Mouse (Mus musculus): ENCODE measurements around the gene Spen.
A peak's percentile ranks its signal among the peaks of the same experiment; 100 is the strongest.
"Not testable (repeated sequence)": the region's sequence is repeated elsewhere in the genome, so short reads cannot be mapped to it uniquely, and the experiment has no call there.

Gene Spen

DNA sequence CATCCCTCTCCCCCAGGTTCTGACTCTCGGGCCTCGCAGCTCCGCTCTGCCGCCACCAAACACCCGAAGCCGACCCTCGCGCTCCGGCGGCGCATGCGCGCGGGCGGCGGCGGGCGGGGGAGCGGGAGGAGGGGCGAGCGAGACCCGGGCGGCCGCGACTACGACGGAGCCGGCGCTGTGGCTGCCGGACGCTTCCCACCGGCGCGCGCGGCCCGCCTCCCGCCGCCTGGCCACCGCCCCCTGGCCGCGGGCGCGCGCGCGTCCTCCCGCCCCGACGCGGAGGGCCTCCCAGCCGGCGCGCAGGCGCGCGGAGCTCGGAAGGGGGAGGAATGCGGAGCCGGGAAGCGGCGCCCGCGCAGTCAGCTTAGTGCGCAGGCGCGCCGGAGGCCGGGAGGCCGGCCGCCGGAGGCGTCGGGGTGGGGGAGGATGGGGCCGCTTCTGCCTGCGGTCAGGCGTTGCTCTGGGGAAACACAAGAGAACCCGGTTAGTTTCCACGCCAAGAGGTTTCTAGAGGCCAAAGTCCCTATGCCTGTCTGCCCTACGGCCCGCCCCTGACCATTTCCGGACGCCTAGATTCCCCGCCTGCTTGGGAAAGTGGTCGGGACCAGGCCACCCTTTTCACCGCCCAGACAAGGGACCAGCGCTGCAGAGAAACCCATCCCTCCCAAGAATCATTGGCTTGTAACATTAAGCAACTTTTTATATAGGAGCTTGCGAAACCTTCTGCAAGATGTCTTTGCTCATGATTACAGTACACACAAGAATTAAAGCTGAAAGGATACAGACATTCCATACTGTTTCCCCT lies at the start of gene Spen:
Gene Spen, minus strand, starts transcription at position 190 of the 805 bp plus-strand sequence.
- peak; percentile 98 for DNase-seq

GRCm38 (mm10) chr4:141583919-141584318 lies 45.5 kb upstream of the Spen start:
- DNase-seq, result no peak

GRCm38 (mm10) chr4:141581051-141581450 lies 42.7 kb upstream of the Spen start:
- DNase-seq, result no peak

DNA sequence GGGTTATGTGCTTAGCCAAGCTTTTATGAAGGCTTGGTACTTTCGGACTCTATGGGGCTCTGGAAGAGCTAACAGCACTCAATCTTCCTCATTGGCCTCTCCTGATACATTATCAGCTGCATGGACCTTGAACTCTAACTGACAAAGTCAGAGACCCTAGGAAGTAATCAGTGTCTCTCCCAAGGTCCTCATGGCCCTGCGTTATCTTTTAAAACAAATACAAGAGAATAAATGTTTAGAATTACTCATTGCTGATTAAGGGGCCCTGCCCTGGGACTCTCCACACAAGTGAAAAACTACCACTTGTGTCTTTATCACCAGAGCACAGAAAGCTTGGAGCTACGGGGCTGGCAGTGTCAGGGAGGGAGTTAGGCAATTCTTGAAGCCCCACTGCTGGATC lies 40.4 kb upstream of the Spen start:
- DNase-seq, result no peak

DNA sequence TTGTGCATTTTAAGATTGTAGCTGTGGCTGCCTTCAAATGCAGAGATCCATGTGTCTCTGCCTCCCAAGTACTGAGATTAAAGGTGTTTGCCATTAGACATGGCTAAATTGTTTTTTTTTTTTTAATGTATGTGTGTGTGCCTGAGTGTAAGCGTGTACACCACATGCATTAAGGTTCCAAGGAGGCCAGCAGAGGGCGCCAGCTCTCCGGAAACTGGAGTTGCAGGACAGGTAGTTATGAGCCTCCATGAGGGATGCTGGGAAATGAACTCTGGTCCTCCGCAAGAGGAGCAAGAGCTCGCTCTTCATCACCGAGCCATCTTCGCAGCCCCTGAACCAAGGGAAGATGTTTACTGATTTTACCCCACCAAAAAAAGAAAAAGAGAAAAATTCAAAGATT lies 38.5 kb upstream of the Spen start:
- peak; percentile 27 for DNase-seq

GRCm38 (mm10) chr4:141576404-141576803 lies 38.0 kb upstream of the Spen start:
- DNase-seq, result no peak

- DNase-seq, result peak; percentile 86
Measured at GRCm38 (mm10) chr4:141574789-141575702, 36.6 kb upstream of the Spen start.

DNA sequence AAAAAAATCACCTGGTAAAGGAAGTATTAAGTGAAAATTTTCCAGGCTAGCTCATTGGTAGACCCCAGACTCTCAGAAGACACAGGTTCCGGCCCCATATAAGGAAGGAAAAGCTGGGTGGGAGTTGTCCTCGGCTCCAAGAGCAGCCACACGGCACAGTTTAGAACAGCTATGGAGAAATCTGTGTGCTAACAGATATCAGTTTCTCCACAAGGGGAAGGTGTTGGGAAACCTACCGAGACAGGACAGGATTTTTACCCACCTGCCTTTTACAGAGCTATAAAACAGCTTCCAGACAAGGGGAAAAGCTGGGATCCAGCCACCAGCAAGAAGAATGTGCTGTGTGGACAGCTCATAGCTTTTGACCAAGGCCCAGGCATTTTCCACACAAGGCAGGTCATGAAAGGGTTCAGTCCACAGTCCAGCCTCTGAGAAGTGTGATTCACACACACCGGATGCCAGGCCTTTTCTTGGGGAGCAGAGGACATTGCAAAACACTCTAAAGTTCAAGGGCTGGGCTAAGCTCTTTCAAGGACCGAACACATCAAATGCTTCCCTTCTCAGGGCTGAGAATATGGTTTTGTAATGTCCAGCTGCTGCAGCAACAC lies 35.1 kb upstream of the Spen start:
- no peak for DNase-seq

GRCm38 (mm10) chr4:141572668-141573358 lies 34.4 kb upstream of the Spen start:
- DNase-seq, result no peak

DNA sequence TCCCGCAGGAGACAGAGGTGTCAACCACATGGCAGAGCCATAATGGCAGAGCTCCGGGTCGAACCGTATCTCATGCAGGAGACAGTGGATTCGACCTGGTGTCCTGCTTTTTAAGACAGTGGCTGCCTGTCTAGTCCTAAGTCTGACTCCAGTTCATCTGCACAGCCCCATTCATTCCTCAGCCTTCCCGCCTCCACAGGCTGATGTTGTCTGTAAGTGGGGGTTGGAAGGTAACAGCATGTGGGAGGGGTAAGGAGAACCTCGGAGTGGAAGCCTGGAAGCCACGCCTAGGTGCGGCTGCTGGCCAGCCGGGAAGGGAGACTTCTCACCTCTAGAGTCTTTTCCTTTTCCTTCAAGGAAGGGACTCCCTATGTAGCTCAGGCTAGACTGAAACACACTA lies 33.5 kb upstream of the Spen start:
- no peak for DNase-seq

DNA sequence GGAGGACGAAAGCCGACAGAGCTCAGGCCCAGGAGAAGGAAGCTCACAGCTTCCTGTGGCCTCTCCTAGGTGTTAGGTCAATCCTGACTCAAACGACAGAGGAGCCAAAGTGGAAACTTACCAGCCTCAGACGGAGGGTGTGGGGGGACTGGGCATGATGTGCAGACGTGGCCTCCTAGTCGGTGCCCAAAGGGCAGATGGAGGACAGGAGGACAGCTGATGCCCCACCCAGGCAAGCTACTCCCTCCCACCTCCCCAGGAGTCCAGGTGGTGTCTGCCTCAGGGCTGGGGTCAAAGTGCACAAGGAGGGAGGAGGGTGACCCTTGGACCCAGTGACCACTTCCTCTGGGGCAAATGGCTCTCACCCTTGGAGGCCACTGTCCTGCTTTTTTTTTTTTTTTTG lies 32.9 kb upstream of the Spen start:
- DNase-seq, result no peak

DNA sequence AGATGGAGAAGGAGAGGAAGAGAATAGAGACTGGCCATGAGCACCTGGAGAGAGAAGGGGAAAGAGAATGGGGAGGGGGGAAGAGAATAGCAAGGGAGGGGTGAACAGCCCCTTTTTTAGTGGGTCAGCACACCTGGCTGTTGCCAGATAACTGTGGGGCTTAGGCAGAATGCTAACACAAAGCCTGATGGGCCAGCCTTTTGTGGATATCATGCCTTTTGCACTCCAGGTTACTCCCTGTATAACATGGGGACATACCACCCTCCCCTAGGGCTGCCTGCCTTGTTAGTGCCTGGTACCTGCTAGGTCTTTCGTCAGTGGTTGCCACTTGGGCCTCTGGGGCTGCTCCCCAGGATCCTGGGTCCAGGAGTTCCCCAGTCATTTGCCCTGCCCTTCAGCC lies 32.4 kb upstream of the Spen start:
- no peak for DNase-seq

DNA sequence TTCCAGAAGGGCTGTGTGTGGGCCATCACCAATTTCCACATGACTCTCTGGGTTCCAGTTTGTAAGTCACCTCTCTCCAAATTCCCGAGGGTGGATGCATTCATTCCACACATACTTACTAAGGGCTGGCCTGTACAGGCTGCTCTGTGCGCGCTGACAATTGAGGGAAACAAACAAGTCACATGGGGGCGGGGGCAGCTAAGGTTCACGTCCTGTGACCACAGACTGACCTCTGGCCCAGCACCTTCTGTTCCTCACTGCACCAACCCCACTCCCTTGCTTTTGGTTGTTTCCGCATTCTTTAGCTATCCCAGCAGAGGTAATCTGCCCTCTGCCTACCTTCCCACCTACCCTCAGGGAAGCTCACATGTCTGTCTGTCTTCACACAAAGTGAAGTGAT lies 31.6 kb upstream of the Spen start:
- DNase-seq, result no peak

DNA sequence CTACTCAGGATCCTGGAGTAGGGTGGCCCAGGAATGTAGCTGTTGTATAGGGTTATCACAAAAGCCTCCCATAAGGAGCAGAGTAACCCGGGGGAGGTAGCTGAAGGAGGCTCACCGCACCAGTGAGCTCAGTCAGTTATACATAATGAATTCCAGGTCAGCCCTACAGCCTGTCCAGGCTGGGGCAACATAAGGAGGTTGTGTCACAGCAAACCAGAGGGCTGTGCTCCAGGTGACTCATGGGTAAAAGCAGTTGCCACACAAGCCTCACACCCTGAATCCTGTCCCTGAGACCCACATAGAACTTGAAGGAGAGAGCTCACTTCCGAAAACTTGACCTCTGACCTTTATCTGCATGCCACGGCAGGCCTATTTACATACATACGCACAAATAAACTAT lies 30.6 kb upstream of the Spen start:
- DNase-seq, result no peak

GRCm38 (mm10) chr4:141567174-141567573 lies 28.8 kb upstream of the Spen start:
- DNase-seq, result not testable (repeated sequence)

DNA sequence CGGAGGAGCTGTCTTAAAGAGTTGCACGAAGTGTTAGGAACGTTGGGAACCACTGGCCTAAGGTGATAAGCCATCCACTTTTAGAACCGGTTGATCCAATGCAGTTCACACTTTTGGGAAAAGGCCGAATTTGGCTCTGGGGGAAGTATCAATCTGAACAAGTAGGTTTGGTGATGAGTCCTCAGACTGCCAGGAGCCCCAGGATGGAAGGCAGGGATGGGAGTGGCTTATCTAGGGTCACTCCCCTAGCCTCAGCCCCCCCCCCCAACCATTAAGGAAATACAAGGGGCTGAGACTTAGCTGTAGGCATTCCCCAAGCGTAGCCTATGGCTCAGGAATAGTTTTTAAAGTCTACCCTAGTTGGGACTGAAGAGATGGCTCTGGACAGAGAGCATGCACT lies 27.8 kb upstream of the Spen start:
- DNase-seq, result no peak

DNA sequence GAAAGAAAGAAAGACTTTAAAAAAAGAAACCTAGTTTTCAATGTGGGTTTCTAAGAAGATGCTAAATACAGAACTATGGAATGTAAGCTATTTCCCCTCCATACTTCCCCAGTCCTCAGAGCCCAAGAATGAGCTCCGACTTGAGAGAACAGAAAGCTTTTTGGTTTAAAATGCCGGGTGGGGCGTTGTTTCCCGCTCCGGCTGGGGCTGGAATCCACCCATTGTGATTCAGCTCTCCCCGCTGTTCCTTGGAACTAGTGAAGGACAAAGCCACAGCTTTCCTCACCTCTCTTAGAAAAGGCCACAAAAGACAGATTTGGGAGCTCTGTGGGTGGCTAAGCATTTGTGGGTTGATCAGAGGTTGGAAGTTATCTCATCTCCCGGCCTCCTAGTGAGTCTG lies 26.9 kb upstream of the Spen start:
- no peak for DNase-seq

DNA sequence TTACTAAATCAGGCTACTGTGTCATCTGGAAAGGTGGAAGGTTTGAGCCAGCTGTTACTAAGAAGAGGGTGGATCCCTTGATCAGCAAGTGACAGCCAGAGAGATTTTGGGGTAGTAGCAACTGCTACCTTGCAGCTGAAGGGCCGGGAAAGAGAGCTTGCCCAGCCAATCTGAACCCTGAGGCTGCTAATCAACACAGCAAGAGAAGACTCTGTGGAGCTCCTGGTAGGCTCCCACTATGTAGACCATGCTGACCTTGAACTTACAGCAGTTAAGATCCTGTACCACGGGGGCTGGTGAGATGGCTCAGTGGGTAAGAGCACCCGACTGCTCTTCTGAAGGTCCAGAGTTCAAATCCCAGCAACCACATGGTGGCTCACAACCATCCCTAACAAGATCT lies 26.3 kb upstream of the Spen start:
- DNase-seq, result no peak

DNA sequence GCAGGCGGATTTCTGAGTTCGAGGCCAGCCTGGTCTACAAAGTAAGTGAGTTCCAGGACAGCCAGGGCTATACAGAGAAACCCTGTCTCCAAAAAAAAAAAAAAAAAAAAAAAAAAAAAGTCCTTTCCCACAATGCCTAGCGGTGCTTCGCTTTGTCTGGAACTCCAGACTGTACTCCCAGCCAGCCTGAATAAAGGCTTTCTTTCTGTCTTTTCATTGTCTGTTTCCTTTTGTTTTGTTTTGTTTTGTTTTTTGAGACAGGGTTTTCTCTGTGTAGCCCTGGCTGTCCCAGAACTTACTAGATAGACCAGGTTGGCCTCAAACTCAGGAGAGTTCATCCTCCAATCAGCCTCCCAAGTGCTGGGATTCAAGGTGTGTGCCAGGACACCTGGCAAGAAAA lies 25.8 kb upstream of the Spen start:
- DNase-seq, result no peak

DNA sequence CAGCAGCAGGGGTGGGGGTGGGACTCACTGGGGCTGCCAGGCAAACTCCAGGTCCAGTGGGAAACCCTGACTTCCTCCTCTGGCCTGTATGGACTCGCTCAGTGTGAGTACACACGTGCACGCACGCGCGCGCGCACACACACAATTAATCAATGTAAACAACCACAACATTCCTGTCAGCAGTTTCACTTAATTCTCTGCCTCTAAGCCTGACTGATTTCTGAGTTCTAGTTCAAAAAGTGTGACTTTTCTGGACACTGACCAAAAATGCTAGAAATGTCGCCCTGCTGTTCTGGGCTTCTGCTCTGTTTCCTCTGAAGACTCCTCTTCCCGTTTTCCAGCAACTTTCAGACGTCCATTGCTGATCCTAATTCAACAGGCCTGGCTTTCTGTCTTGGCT lies 23.9 kb upstream of the Spen start:
- no peak for DNase-seq

DNA sequence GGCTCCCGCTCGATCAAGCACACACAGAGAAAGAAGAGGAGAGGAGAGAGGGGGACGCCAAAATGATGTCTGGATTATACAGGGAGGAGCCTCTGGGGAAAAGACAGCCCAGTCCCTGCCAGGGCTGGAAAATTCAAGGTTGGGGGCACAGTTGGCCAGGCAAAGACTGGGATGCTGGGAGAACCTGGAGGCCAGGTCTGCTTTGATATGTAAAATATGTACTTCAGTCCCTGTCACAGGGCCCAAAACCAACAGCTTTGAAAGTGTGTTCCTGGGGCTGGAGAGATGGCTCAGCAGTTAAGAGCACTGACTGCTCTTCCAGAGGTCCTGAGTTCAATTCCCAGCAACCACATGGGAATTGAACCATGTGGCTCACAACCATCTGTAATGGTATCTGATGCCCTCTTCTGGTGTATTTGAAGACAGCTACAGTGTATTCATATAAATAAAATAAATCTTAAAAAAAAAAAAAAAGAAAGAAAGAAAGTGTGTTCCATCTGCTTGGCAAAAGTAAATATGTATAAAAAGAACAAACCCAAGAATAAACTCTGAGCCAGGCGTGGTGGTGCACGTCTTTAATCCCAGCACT lies 23.0 kb upstream of the Spen start:
- DNase-seq, result not testable (repeated sequence)

DNA sequence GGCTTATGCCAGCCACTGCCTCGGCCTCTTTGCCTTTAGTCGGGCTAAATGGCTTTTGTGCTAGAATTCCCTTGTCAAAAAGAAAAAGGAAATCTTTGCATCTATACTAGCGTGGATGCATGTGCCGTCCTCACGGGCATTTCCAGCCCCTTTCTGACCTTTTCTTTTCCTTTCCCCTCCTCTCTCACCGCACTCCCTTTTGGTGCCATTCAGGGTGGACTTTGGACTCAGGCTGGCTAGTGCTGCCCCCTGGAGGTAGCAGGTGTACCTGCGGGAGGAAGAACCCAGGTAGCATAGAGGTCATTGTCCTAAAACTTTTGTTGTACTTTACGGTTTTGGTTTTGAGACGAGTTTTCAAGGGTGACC lies 21.5 kb upstream of the Spen start:
- peak; percentile 89 for DNase-seq
